Mouse (Mus musculus) neural tube, postnatal 0 days (tissue): ENCODE results near the gene Pip5k1a. TPM values are rescaled to one million over a fixed set of nuclear protein-coding genes. Genes with fewer than 3 reads are reported as not detected.

Experiments
- microRNA-seq: library from miRNA; unstranded; fragments of <30 nt; microRNA quantifications from one replicate; pipeline ENCODE4, GENCODE M21; 2016
- polyA plus RNA-seq: library from polyadenylated mRNA; unstranded; fragments of >200 nt; fragmentation: Nextera tagmentation; extraction: Ambion mirVana; gene quantifications from 2 replicates; pipeline ENCODE4 v1.2.1, GENCODE M21; 2015

Gene Pip5k1a
- polyA plus RNA-seq, result 10.7 and 10.9 TPM in 2 replicates

DNA sequence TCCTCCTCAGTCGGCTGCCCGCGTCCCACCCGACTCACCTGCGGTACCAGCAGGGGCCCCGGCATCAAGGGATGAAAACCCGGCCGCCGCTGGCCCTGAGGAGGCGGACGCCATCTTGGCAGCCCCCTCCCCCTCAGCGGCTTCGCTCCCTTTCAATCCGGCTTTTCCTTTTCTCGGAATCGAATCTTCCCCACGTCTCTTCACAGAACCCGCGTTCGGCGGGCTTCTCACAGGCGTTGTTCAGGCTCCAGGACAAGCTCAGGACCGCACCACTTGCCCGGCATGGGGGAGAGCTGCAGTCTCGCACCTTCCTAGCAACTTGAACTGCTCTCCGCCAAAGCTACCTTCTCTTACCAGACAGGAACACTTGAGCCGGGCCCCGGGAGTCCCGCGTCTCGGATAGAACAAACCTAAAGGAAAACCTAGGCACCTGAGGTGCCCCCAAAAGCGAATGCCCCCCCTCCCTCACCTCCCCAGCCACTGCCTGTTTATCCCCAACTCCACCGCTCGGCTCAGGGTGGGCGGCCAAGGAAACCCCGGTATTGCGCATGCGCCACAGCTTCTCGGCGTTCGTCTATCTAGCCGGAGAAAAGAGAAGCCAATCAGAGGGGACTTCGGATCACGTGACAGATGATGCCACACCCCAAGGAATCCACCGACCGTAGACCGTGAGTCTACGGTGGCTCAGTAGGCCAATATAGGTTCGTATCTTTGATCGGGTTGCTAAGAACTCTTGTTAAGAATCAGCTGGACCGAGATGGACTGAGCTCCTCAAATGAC, at the start of gene Pip5k1a:
Pip5k1a (minus strand) TSS at position 593 of the 780 bp plus-strand sequence.

GRCm38 (mm10) chr3:95141952-95142616, 35.4 kb upstream of the Pip5k1a start, which contains the start of gene Tnfaip8l2:
Gene Tnfaip8l2, minus strand, starts transcription at chr3:95142360.

GRCm38 (mm10) chr3:95133680-95134101, 27.0 kb upstream of the Pip5k1a start, which contains the start of the genes Scnm1 and Lysmd1:
Gene Scnm1, minus strand, starts transcription at chr3:95134011.
Gene Lysmd1, plus strand, starts transcription at chr3:95134088.

GRCm38 (mm10) chr3:95124246-95124645, 17.5 kb upstream of the Pip5k1a start, which contains the start of gene Tmod4:
Gene Tmod4, plus strand, starts transcription at chr3:95124476.

GRCm38 (mm10) chr3:95110911-95111726, 4.4 kb upstream of the Pip5k1a start, which contains the start of gene Vps72:
Gene Vps72, plus strand, starts transcription at chr3:95111022.

DNA sequence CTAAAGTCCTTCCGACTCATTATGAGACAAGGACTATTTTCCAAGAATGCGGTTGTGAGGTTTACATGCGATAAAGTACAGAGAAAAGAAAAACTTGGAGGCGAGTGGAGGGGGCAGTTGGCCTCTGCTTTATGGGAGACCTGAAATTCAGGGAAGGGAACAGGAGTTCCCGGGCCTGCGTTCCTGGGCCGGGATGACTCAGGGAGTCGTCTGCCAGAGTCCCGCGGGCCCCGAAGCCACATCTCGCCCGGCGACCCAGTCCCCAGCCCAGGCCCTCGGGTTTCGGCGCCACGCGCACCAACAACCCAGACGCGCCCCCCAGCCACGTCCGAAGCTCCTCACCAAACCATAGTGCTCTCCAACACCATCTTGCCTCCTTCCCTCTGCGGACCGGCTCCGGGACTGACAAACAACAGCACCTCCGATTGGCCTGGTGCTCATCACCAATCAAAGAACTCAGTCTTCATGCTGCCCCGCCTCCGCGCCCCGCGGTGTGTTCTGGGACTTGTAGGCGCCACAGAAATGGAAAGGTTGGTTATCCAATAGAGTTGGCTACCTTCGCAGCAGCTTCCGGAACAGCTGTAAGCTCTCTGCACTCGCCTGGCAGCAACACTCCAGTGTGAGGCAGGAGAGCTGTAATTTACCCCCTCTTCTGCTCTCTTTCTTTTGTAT, 64.4 kb downstream of the Pip5k1a start, which contains the start of gene Psmd4:
Psmd4 (minus strand) TSS at position 449 of the 672 bp plus-strand sequence.

DNA sequence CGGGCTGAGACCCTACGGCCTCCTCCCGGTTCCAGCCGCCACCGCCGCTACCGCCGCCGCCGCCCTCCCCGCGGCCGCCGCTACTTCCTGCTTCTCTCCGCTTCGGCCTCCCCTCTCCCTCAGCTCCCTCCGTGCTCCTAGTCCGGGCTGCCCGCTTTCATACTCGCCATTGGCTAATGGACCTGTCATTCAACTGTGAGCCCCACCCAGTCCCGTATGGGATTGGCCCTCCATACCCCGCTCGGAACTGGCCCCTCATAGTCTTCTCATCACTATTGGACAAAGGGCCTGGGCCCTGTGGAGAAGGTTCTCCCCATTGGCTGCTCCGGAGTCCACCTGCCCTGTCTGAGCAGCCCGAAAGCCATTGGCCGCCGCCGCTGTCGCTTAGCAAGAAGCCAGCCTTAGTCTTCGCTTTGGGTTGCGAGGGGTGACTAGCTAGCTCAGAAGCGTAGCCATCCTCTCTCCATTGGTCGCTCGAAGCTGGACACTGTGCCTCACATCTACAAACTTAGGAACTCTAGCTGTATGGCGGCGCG, 91.3 kb downstream of the Pip5k1a start, which contains the start of gene Zfp687:
Zfp687 (minus strand) TSS at position 112 of the 536 bp plus-strand sequence.

Small RNA genes lying within 50 kb of the gene (microRNA-seq; reads per million reads assigned to microRNA genes)
- not detected for gene Mir8099-1

Other genes starting within 250 kb of the Pip5k1a start
- 352 and 413 TPM in 2 replicates for gene Psmb4, start 220.0 kb downstream of the Pip5k1a start, polyA plus RNA-seq
- 22.5 and 24.6 TPM in 2 replicates for gene Selenbp1, start 173.9 kb downstream of the Pip5k1a start, polyA plus RNA-seq
- 6.8 and 7.1 TPM in 2 replicates for gene Rfx5, start 152.9 kb downstream of the Pip5k1a start, polyA plus RNA-seq
- 15.1 and 17.7 TPM in 2 replicates for gene Pi4kb, start 132.2 kb downstream of the Pip5k1a start, polyA plus RNA-seq
- 13.1 and 15.2 TPM in 2 replicates for gene Zfp687, start 91.5 kb downstream of the Pip5k1a start, polyA plus RNA-seq
- 248 and 269 TPM in 2 replicates for gene Psmd4, start 64.3 kb downstream of the Pip5k1a start, polyA plus RNA-seq
- gene Vps72, start 4.1 kb upstream of the Pip5k1a start, polyA plus RNA-seq, result 89.2 and 101 TPM in 2 replicates
- gene Tmod4, start 17.5 kb upstream of the Pip5k1a start, polyA plus RNA-seq, result 0.50 and 0.79 TPM in 2 replicates
- gene Scnm1, start 27.1 kb upstream of the Pip5k1a start, polyA plus RNA-seq, result 78.6 and 80.8 TPM in 2 replicates
- 41.0 and 41.2 TPM in 2 replicates for gene Lysmd1, start 27.2 kb upstream of the Pip5k1a start, polyA plus RNA-seq
- gene Tnfaip8l2, start 35.4 kb upstream of the Pip5k1a start, polyA plus RNA-seq, result 4.7 and 4.8 TPM in 2 replicates
- 14.0 and 15.0 TPM in 2 replicates for gene Sema6c, start 53.5 kb upstream of the Pip5k1a start, polyA plus RNA-seq
- gene Gabpb2, start 111.0 kb upstream of the Pip5k1a start, polyA plus RNA-seq, result 2.5 and 2.6 TPM in 2 replicates
- 53.0 and 55.2 TPM in 2 replicates for gene Cdc42se1, start 121.8 kb upstream of the Pip5k1a start, polyA plus RNA-seq
- gene Mllt11, start 125.2 kb upstream of the Pip5k1a start, polyA plus RNA-seq, result 348 and 378 TPM in 2 replicates
- gene Gm128, start 134.7 kb upstream of the Pip5k1a start, polyA plus RNA-seq, result 0.22 TPM in 1 of 2 replicates, not detected in the other
- gene Bnipl, start 144.3 kb upstream of the Pip5k1a start, polyA plus RNA-seq, result not detected in 2 replicates
- 31.0 and 32.1 TPM in 2 replicates for gene Mindy1, start 174.4 kb upstream of the Pip5k1a start, polyA plus RNA-seq
- 47.1 and 55.4 TPM in 2 replicates for gene Prune1, start 175.1 kb upstream of the Pip5k1a start, polyA plus RNA-seq
- gene Anxa9, start 200.2 kb upstream of the Pip5k1a start, polyA plus RNA-seq, result 0.28 TPM in 2 replicates
- 84.8 and 88.4 TPM in 2 replicates for gene Cers2, start 207.9 kb upstream of the Pip5k1a start, polyA plus RNA-seq